Mouse (Mus musculus): ENCODE data around the gene Gm19426. TPM values are rescaled to one million over a fixed set of nuclear protein-coding genes. Genes with fewer than 3 reads are reported as not detected.

Gm19426 gene
- polyA plus RNA-seq, 1 experiment from 2014 or later: 1.2 TPM

DNA sequence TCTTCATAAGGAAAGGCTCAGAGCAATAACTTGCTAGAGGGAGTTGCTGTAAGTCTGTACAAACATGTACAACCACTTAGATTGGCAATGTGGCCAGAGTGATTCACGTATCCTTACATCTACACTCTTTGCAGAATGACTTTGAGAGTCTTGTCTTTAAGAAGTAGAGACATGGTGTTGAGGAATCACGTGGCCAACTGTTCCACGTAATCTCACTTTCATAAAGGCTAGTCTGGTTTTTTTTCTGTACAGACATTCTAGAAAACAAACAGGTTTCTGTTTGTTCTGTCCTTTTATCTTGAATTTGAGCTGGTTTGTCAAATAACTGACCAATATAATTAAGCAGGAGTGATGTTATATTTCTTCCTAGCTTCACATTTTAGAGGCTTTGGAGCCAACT is 17.9 kb upstream of the Gm19426 start:
- peaks cover 7% of the 10 kb centered on the region for H3K36me3 ChIP-seq (replicated peaks; ENCODE audit: insufficient read depth, low read length)
- peak overlapping the region; percentile 64 for H3K27ac ChIP-seq (ENCODE audit: low read depth)
- no peak overlapping the region for H3K4me3 ChIP-seq (ENCODE audit: low read depth, low read length)
- H3K9ac ChIP-seq (replicated peaks): no peak overlapping the region
- H3K4me2 ChIP-seq (ENCODE audit: low read depth, low read length): no peak overlapping the region
- 67% methylated on average over 3 of the region's 3 CpGs for WGBS (ENCODE audit: insufficient replicate concordance)
- H3K27me3 ChIP-seq (ENCODE audit: insufficient read depth, low read length): no peaks in the 10 kb centered on the region
- H3K4me1 ChIP-seq (ENCODE audit: insufficient read depth): peaks cover 6% of the 10 kb centered on the region; the same call in 1 of the 2 replicates
- DNase-seq (no peak), ATAC-seq (no peak)
- no peak for TF ChIP-seq EP300 (IDR thresholded peaks at IDR 0.05; ENCODE audit: low read depth)
- TF ChIP-seq CTCF (IDR thresholded peaks at IDR 0.05; ENCODE audit: low read depth): no peak
- H3K9me3 ChIP-seq (ENCODE audit: low read length): no peaks in the 10 kb centered on the region

DNA sequence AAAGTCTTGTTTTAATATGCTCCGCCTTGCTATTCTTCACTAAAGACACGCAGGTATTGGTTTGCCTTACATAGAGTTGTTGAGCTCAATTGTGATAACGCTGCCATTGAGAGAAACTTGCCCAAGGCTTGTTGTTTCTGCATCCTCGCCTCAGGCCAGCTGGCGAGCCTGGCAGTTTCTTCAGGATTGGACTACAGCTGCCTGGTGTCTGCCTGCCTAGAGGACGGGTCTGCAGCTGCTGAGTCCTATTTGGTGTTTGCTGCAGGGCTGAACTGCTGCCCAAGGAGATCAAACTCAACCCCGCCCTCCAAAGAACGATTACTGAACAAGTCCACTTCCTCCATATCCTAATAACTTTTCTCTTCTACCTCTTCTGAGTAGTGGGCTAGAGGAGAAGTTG is 17.3 kb upstream of the Gm19426 start:
- peaks cover 7% of the 10 kb centered on the region for H3K36me3 ChIP-seq (replicated peaks; ENCODE audit: insufficient read depth, low read length)
- ATAC-seq (no peak), DNase-seq (no peak)
- WGBS (ENCODE audit: insufficient replicate concordance): 74% methylated on average over 8 of the region's 8 CpGs
- H3K4me2 ChIP-seq (ENCODE audit: low read depth, low read length): no peak overlapping the region
- no peak overlapping the region for H3K27ac ChIP-seq (ENCODE audit: low read depth)
- no peak overlapping the region for H3K9ac ChIP-seq (replicated peaks)
- no peak for TF ChIP-seq EP300 (IDR thresholded peaks at IDR 0.05; ENCODE audit: low read depth)
- TF ChIP-seq CTCF (IDR thresholded peaks at IDR 0.05; ENCODE audit: low read depth): no peak
- H3K27me3 ChIP-seq (ENCODE audit: insufficient read depth, low read length): no peaks in the 10 kb centered on the region
- no peaks in the 10 kb centered on the region for H3K9me3 ChIP-seq (ENCODE audit: low read length)
- H3K4me3 ChIP-seq (ENCODE audit: low read depth, low read length): no peak overlapping the region
- H3K4me1 ChIP-seq (ENCODE audit: insufficient read depth): peaks cover 6% of the 10 kb centered on the region; the same call in 1 of the 2 replicates

DNA sequence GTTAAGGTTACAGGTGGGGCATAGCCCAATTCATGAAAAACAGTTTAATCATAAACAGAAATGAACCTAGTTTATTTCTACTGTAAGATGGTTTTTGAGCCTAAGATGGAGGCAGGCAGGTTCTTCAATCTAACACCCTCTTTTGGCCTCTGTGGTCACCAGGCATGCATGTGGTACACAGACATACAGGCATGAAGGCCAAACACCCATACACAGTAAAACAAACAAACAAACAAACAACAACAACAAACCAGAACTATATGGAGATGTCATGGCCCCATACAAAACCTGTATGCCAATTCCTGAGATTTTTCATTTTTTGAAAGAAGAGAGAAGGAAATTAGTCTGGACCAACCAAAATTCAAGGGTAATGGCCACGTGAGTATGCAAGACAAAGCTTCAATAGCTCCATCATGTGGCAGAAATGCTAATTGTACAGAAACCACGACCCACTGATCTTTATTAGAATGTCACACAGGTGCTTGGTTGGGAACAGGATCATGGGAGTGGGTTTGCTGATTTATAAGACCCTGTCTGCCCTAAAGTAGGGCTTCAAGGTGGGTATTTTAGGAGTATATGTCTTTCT is 15.2 kb upstream of the Gm19426 start:
- no peaks in the 10 kb centered on the region for H3K36me3 ChIP-seq (replicated peaks; ENCODE audit: insufficient read depth, low read length)
- ATAC-seq (peak; percentile 57), DNase-seq (peak; percentile 35)
- no peaks in the 10 kb centered on the region for H3K27me3 ChIP-seq (ENCODE audit: insufficient read depth, low read length)
- H3K9me3 ChIP-seq (ENCODE audit: low read length): no peaks in the 10 kb centered on the region
- TF ChIP-seq CTCF (IDR thresholded peaks at IDR 0.05; ENCODE audit: low read depth) (peak; percentile 92), EP300 (IDR thresholded peaks at IDR 0.05; ENCODE audit: low read depth) (no peak)
- 1% methylated on average over 2 of the region's 2 CpGs for WGBS (ENCODE audit: insufficient replicate concordance)
- H3K27ac ChIP-seq (ENCODE audit: low read depth): no peak overlapping the region
- no peak overlapping the region for H3K9ac ChIP-seq (replicated peaks)
- no peak overlapping the region for H3K4me3 ChIP-seq (ENCODE audit: low read depth, low read length)
- no peak overlapping the region for H3K4me2 ChIP-seq (ENCODE audit: low read depth, low read length)
- peaks cover 6% of the 10 kb centered on the region; the same call in 1 of the 2 replicates for H3K4me1 ChIP-seq (ENCODE audit: insufficient read depth)

DNA sequence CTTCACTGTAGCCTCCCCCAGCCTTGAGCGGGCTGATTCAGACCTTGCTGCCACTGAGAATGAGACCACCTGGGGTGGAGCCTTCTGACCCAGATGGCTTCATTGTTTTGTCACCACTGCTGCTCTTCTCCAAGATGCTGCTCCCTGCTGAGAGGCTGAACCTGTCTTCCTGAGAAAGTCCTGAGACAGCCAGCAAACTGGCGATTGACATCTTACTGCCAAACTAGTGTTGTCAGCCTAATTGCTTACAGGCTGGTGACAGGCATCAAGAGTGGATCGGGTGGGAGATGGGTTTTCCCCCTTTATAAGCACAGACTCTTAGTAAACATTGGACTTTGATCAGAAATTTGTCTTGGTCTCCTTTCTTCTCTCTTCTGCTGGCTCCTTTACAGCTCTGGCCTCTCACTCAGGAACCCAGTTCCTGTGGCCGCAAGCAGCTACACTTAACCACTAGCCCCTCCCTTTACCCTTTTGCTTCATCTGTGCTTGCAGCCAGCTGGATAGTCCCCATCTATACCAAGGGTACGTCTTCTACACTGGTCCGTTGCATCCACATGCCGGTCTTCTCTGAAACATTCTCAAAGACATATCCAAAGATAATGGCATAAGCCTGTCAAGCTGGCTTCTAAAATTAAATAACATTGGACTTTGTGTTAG is 13.7 kb upstream of the Gm19426 start:
- Histone ChIP-seq H3K27me3 (ENCODE audit: insufficient read depth, low read length) (no peaks in the 10 kb centered on the region), H3K9ac (replicated peaks) (no peak overlapping the region), H3K27ac (ENCODE audit: low read depth) (no peak overlapping the region), H3K4me2 (ENCODE audit: low read depth, low read length) (no peak overlapping the region), H3K4me3 (ENCODE audit: low read depth, low read length) (no peak overlapping the region), H3K9me3 (ENCODE audit: low read length) (no peaks in the 10 kb centered on the region), H3K36me3 (replicated peaks; ENCODE audit: insufficient read depth, low read length) (no peaks in the 10 kb centered on the region), H3K4me1 (ENCODE audit: insufficient read depth) (0 out of 2 replicates have a peak, but pooled peaks cover 3% of the 10 kb centered on the region)
- WGBS (ENCODE audit: insufficient replicate concordance): 67% methylated on average over 7 of the region's 7 CpGs
- no peak for ATAC-seq
- TF ChIP-seq CTCF (IDR thresholded peaks at IDR 0.05; ENCODE audit: low read depth): no peak
- TF ChIP-seq EP300 (IDR thresholded peaks at IDR 0.05; ENCODE audit: low read depth): no peak
- no peak for DNase-seq

DNA sequence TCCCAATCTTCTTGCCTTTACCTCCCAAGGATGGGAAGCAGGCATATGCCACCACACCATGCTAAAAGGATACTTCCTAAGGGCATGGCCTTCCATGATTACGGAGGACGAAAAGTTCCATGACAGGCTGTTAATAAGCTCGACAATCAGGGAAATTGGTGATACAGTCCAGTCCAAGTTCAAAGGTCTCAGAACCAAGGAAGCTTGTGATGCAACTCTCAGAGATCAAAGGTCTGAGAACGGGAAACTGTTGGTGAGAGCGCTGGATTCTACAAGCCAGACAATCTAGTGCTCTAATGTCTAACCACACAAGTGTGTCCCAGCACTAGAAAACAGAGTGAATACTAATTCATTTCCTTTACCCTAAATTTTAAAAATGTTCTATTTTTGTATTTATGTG is 12.8 kb upstream of the Gm19426 start:
- Histone ChIP-seq H3K4me2 (ENCODE audit: low read depth, low read length) (no peak overlapping the region), H3K4me1 (ENCODE audit: insufficient read depth) (0 out of 2 replicates have a peak, but pooled peaks cover 3% of the 10 kb centered on the region), H3K9me3 (ENCODE audit: low read length) (no peaks in the 10 kb centered on the region), H3K4me3 (ENCODE audit: low read depth, low read length) (no peak overlapping the region), H3K36me3 (replicated peaks; ENCODE audit: insufficient read depth, low read length) (no peaks in the 10 kb centered on the region), H3K27ac (ENCODE audit: low read depth) (peak overlapping the region; percentile 66), H3K9ac (replicated peaks) (no peak overlapping the region; the same call in 1 of the 2 replicates), H3K27me3 (ENCODE audit: insufficient read depth, low read length) (no peaks in the 10 kb centered on the region)
- ATAC-seq (peak; percentile 73), DNase-seq (peak; percentile 28)
- WGBS (ENCODE audit: insufficient replicate concordance): 56% methylated on average over 5 of the region's 5 CpGs
- TF ChIP-seq CTCF (IDR thresholded peaks at IDR 0.05; ENCODE audit: low read depth): no peak
- TF ChIP-seq EP300 (IDR thresholded peaks at IDR 0.05; ENCODE audit: low read depth): peak; percentile 57; the same call in 1 of the 2 replicates

DNA sequence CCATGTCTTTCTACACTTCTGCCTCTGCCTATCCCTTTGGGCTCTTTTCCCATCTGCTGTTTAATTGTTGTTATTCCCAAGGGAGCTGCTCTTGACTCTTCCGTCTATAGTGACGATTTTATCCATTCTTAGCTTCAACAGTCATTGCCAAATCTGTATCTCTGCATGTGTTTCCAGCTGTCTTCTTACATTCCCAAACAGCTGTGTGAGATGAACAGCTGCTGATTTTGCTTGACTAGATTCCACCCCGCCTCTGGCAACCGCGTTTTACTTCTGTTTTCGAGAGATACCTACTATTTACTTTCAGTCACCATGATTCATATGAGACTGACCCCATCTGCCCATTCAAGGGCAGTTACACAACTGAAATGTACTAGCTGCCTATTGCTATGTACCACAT is 6.7 kb upstream of the Gm19426 start:
- TF ChIP-seq CTCF (IDR thresholded peaks at IDR 0.05; ENCODE audit: low read depth) (no peak), EP300 (IDR thresholded peaks at IDR 0.05; ENCODE audit: low read depth) (no peak)
- no peak for DNase-seq
- Histone ChIP-seq H3K4me3 (ENCODE audit: low read depth, low read length) (no peak overlapping the region), H3K9me3 (ENCODE audit: low read length) (no peaks in the 10 kb centered on the region), H3K4me1 (ENCODE audit: insufficient read depth) (no peaks in the 10 kb centered on the region), H3K27ac (ENCODE audit: low read depth) (no peak overlapping the region), H3K36me3 (replicated peaks; ENCODE audit: insufficient read depth, low read length) (no peaks in the 10 kb centered on the region), H3K9ac (replicated peaks) (no peak overlapping the region), H3K4me2 (ENCODE audit: low read depth, low read length) (no peak overlapping the region), H3K27me3 (ENCODE audit: insufficient read depth, low read length) (peaks cover 4% of the 10 kb centered on the region; the same call in 1 of the 2 replicates)
- WGBS (ENCODE audit: insufficient replicate concordance): 53% methylated on average over 6 of the region's 6 CpGs
- no peak for ATAC-seq
